Mouse (Mus musculus) bone marrow, adult 2 months (tissue): ENCODE results near the gene Iqsec1.

ENCODE experiments used
- CTCF ChIP-seq: fragments of 200-500 bp; IDR thresholded peaks from 2 replicates; pipeline ENCODE4 v1.5.1; 2011; ENCODE audit warnings: low read length, control low read depth; ENCODE audit not compliant: control insufficient read depth, insufficient read depth
- POLR2A ChIP-seq: fragments of 200-500 bp; IDR thresholded peaks from 2 replicates; pipeline ENCODE4 v1.6.1; 2011; ENCODE audit warnings: low read depth, mild to moderate bottlenecking, control low read depth, low read length, borderline replicate concordance; ENCODE audit not compliant: control insufficient read depth

GRCm38 (mm10) chr6:90852360-90852759, 136.1 kb downstream of the Iqsec1 start:
- no peak for TF ChIP-seq CTCF
- TF ChIP-seq POLR2A = no peak
